Mouse (Mus musculus): ENCODE data around the gene Kcna4.

Kcna4 gene
- long read RNA-seq, experiment 1, result 0 reads
- long read RNA-seq, experiment 2, result 0 reads

GRCm38 (mm10) chr2:107289990-107290696 lies at the start of gene Kcna4:
Gene Kcna4 (plus strand): TSS chr2:107290639.
- intact Hi-C loops (cut with DNase I), result no loop called here

GRCm38 (mm10) chr2:107258091-107258490 lies 32.3 kb upstream of the Kcna4 start:
- intact Hi-C loops (cut with DNase I), result no loop called here

GRCm38 (mm10) chr2:107266251-107266650 lies 24.2 kb upstream of the Kcna4 start:
- intact Hi-C loops (cut with DNase I), result no loop called here

DNA sequence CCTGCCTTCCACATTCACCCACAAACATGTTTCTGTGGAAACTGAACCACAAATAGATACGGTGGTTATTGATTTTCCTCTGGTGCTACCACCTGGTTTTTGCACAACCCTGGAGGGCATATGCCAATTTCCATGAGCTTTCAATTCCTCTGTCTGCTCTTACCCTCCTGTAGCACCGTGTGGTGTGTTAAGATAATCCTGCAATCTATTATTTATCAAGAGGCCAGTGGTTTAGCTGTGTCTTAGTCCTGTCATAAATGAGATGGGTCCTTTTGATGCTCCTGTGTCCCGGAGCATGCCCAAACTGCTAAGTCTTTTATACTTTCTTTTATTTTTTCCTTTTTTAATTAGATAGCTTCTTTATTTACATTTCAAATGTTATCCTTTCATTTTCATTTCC lies 20.4 kb upstream of the Kcna4 start:
- intact Hi-C loops (cut with DNase I), result no loop called here

DNA sequence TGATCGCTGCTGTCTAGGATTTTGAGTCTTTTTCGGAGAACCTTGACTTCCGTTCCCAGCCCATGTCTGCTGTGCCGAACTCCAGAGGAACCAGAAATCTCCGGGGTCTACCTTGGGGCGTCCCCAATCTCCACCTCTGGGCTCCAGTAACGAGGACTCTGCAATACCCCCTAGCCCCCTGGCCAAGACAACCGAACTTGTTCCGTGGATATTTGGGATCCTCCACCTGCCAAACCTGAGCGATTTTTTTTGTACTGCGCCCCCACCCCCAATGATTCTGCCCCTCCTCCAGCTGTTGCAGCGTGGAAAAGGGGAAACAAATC lies 219 bp downstream of the Kcna4 start:
- intact Hi-C loops (cut with DNase I), result no loop called here

- intact Hi-C loops (cut with DNase I), result no loop called here
Observed at GRCm38 (mm10) chr2:107291142-107291541, 703 bp downstream of the Kcna4 start.

GRCm38 (mm10) chr2:107294521-107294920 lies 4.1 kb downstream of the Kcna4 start:
- intact Hi-C loops (cut with DNase I), result no loop called here

DNA sequence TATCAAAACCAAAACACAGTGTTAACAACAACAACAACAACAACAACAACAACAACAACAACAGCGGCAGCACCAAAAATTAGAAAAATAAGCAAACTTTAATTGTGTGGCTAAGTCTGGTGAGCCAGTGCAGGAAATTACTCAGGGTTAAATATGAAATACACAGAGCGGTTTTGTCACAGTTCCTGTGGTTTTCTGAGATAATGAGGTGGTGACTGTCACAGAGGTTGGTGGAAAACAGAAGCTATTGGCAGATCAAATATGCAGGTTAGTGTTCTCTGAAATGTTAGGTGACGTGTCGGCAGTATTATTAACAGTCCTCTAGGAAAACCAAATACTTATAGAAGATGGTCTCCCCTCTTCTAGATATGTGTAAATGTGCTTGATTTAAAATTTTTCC lies 11.4 kb downstream of the Kcna4 start:
- intact Hi-C loops (cut with DNase I), result no loop called here

- intact Hi-C loops (cut with DNase I), result no loop called here
Observed at GRCm38 (mm10) chr2:107304707-107305106, 14.3 kb downstream of the Kcna4 start.

- intact Hi-C loops (cut with DNase I), result no loop called here
Observed at GRCm38 (mm10) chr2:107306077-107306476, 15.6 kb downstream of the Kcna4 start.

- intact Hi-C loops (cut with DNase I), result no loop called here
Observed at GRCm38 (mm10) chr2:107318636-107319035, 28.2 kb downstream of the Kcna4 start.

DNA sequence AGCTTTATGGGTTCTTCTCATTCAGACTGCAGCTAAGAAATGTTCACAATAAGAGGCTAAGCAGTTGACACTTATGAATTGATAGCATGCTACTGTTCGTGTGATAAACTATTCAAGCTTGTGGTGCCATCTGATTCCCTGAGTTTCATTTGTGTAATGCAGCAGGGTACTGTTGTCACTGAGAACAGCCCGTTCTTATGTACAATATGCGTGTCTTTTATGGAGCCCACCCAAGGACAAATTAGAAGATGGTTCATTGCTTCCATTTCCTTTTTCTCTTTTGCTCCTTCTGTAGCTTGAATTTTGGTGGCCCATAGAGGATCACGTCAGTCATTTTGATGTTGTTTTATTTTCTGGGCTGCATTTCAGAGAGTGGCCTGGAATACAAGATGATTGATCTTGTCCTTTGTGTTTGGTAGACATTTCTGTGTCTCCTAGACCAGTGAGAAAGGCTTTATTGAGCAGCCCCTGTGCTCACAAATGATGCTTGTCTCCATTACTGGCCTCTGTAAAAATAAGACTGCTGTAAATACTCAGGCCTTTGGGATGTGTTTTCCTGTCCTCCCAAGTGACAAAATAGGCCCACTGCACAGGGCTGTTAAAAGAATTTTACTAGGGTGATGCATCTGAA lies 31.3 kb downstream of the Kcna4 start:
- intact Hi-C loops (cut with DNase I), result no loop called here

GRCm38 (mm10) chr2:107324090-107324489 lies 33.7 kb downstream of the Kcna4 start:
- intact Hi-C loops (cut with DNase I), result no loop called here

DNA sequence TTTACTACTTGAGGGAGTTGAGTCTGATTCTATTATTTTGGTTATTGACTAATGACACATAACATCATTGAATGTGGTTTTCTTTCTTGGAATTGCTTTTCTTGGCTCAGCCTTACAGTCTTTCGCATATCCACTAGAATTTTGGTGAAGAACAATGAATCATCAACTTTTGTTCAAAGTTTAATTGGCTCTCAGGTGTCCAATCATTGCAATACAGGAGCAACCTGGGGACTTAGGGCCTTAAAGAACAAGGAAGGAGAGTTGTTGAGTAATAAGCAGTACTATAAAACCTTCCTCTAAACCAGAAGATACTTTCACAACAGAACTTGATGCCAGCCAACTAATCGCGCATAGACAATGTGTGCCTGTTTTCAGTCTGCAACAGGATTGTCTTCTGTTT lies 36.8 kb downstream of the Kcna4 start:
- intact Hi-C loops (cut with DNase I), result no loop called here

DNA sequence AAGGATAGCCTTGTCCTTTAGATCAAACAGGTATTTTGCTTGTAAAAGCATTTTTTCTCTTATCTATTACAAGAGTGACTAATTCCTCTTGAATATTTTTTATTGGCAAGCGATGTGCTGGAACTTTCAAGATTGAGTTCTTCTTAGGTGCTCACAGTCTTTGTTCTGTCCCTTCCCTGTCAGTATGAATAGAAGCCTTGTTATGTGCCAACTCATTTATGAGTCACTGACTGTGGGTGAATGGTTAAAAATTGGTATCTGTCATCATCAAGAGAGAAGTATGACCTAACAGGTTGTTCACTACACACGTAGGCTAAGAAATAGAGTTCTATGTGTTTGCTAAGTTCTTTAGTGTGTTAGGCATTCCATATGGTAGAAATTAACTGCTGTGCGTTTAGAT lies 50.9 kb downstream of the Kcna4 start:
- intact Hi-C loops (cut with DNase I), result no loop called here

- intact Hi-C loops (cut with DNase I), result no loop called here
Observed at GRCm38 (mm10) chr2:107344807-107345206, 54.4 kb downstream of the Kcna4 start.

DNA sequence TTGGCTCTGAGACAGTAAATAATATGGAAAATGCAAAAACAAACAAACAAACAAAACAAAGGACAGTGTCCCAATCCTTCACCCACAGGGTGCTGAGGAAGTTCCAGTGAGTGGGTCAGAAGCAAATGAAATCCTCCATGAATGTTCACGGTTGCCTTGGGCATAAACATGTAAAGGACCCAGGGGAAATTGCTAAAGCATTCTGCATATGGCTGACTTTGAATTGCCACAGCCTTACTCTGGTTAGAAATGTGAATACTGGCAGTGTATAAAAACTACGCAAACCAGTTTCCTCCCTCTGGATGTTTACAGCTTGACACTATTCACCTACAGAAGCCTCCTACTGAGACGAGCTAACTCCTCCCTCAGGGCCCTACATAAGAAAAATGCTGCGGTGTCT lies 54.9 kb downstream of the Kcna4 start:
- intact Hi-C loops (cut with DNase I), result no loop called here
